Mouse (Mus musculus): ENCODE data around the gene Tmem59l.

DNA sequence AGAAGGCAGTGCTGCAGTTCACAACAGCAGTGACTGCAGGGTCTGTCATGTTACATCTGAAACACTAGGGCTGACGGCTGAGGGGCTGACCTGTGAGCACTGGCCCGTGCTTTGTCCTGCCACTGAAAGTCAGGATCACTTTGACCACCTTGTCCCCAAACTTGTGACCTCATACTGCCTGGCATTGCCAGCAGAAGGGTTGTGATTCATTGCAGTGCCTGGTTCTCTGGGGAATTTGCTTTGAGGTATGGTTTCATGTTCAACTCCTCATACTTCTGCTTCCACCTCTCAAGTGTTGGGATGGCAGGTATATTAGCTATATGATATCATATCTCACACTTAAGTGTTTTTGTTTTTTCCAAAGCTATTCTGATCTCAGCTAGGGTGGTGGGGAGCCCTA lies 48.5 kb upstream of the Tmem59l start:
- TF ChIP-seq POLR2A (IDR thresholded peaks at IDR 0.05; ENCODE audit: control insufficient read depth, low read depth, low read length): no peak
- no peak for TF ChIP-seq CTCF (IDR thresholded peaks at IDR 0.05; ENCODE audit: control insufficient read depth, insufficient read depth, insufficient replicate concordance, low read depth, low read length)

All from testis, adult 2 months (tissue).